Mouse (Mus musculus) brown adipose tissue, adult 24 weeks (tissue): ENCODE measurements around the gene Srf. TPM values are rescaled to one million over a fixed set of nuclear protein-coding genes. Genes with fewer than 3 reads are reported as not detected.

ENCODE experiments used
- H3K27ac ChIP-seq: fragments of 200-500 bp; replicated peaks from 2 replicates; pipeline ENCODE4 v1.5.1; 2012; ENCODE audit warnings: low read depth, mild to moderate bottlenecking, low read length
- H3K4me1 ChIP-seq: fragments of 200-500 bp; 2 replicates; pipeline ENCODE4 v1.6.1; 2012; ENCODE audit warnings: low read length, mixed read lengths; ENCODE audit not compliant: control insufficient read depth, insufficient read depth, insufficient read length
- H3K4me3 ChIP-seq: fragments of 200-500 bp; 2 replicates; pipeline ENCODE4 v1.5.1; 2012; ENCODE audit warnings: low read depth, mild to moderate bottlenecking, low read length, moderate library complexity; ENCODE audit not compliant: insufficient read depth
- polyA plus RNA-seq: library from polyadenylated mRNA; stranded (reverse); fragments of >200 nt; gene quantifications from 2 replicates; pipeline ENCODE4 v1.2.4, GENCODE M21; 2012; ENCODE audit not compliant: missing spikeins, insufficient read depth, insufficient read length

The Srf gene
- polyA plus RNA-seq, result 17.6 and 19.1 TPM in 2 replicates

GRCm38 (mm10) chr17:46555673-46556583 is at the start of gene Srf:
Gene Srf (minus strand): TSS chr17:46556175.
- Histone ChIP-seq H3K27ac (peak within 1 kb of the TSS; percentile 88), H3K4me3 (peak within 1 kb of the TSS; percentile 93), H3K4me1 (peaks cover 4% of the 10 kb centered on the region)

GRCm38 (mm10) chr17:46605126-46605525 is 49.2 kb upstream of the Srf start:
- no peak overlapping the region for H3K4me3 ChIP-seq
- H3K4me1 ChIP-seq, result no peaks in the 10 kb centered on the region
- H3K27ac ChIP-seq, result no peak overlapping the region

- Histone ChIP-seq H3K27ac (no peak overlapping the region), H3K4me1 (no peaks in the 10 kb centered on the region), H3K4me3 (no peak overlapping the region)
Measured at GRCm38 (mm10) chr17:46603229-46603628, 47.3 kb upstream of the Srf start.

- Histone ChIP-seq H3K4me1 (no peaks in the 10 kb centered on the region), H3K27ac (no peak overlapping the region), H3K4me3 (no peak overlapping the region)
Measured at GRCm38 (mm10) chr17:46602212-46602611, 46.2 kb upstream of the Srf start.

- no peak overlapping the region for H3K4me3 ChIP-seq
- H3K4me1 ChIP-seq, result no peaks in the 10 kb centered on the region
- H3K27ac ChIP-seq, result no peak overlapping the region
Measured at GRCm38 (mm10) chr17:46600569-46600968, 44.6 kb upstream of the Srf start.

- Histone ChIP-seq H3K27ac (no peak overlapping the region), H3K4me1 (no peaks in the 10 kb centered on the region), H3K4me3 (no peak overlapping the region)
Measured at GRCm38 (mm10) chr17:46598963-46599362, 43.0 kb upstream of the Srf start.

- H3K4me3 ChIP-seq, result no peak overlapping the region
- no peaks in the 10 kb centered on the region for H3K4me1 ChIP-seq
- no peak overlapping the region for H3K27ac ChIP-seq
Measured at GRCm38 (mm10) chr17:46597956-46598355, 42.0 kb upstream of the Srf start.

GRCm38 (mm10) chr17:46595336-46595735 is 39.4 kb upstream of the Srf start:
- no peaks in the 10 kb centered on the region for H3K4me1 ChIP-seq
- no peak overlapping the region for H3K27ac ChIP-seq
- no peak overlapping the region for H3K4me3 ChIP-seq

- no peaks in the 10 kb centered on the region for H3K4me1 ChIP-seq
- no peak overlapping the region for H3K27ac ChIP-seq
- no peak overlapping the region for H3K4me3 ChIP-seq
Measured at GRCm38 (mm10) chr17:46594606-46595005, 38.6 kb upstream of the Srf start.

- no peaks in the 10 kb centered on the region for H3K4me1 ChIP-seq
- H3K4me3 ChIP-seq, result no peak overlapping the region
- H3K27ac ChIP-seq, result no peak overlapping the region
Measured at GRCm38 (mm10) chr17:46593124-46593523, 37.1 kb upstream of the Srf start.

GRCm38 (mm10) chr17:46591406-46591805 is 35.4 kb upstream of the Srf start:
- H3K27ac ChIP-seq, result 0 out of 2 replicates have a peak overlapping the region, but pooled peaks have one; percentile 34
- no peaks in the 10 kb centered on the region for H3K4me1 ChIP-seq
- H3K4me3 ChIP-seq, result no peak overlapping the region

- Histone ChIP-seq H3K27ac (no peak overlapping the region), H3K4me1 (no peaks in the 10 kb centered on the region), H3K4me3 (no peak overlapping the region)
Measured at GRCm38 (mm10) chr17:46590439-46590838, 34.5 kb upstream of the Srf start.

- H3K27ac ChIP-seq, result no peak overlapping the region
- no peaks in the 10 kb centered on the region for H3K4me1 ChIP-seq
- no peak overlapping the region for H3K4me3 ChIP-seq
Measured at GRCm38 (mm10) chr17:46589635-46590314, 33.8 kb upstream of the Srf start.

GRCm38 (mm10) chr17:46588913-46589312 is 32.9 kb upstream of the Srf start:
- H3K4me1 ChIP-seq, result no peaks in the 10 kb centered on the region
- no peak overlapping the region for H3K27ac ChIP-seq
- H3K4me3 ChIP-seq, result no peak overlapping the region

GRCm38 (mm10) chr17:46588173-46588572 is 32.2 kb upstream of the Srf start:
- no peak overlapping the region for H3K27ac ChIP-seq
- H3K4me1 ChIP-seq, result no peaks in the 10 kb centered on the region
- H3K4me3 ChIP-seq, result no peak overlapping the region
